Mouse (Mus musculus) stomach, postnatal 0 days (tissue): ENCODE measurements around the gene Ears2. TPM values are rescaled to one million over a fixed set of nuclear protein-coding genes. Genes with fewer than 3 reads are reported as not detected.

Experiments used
- ATAC-seq: fragments of 200-750 bp; cut with Nextera tagmentation; 2 replicates; pipeline ENCODE4 v1.8.0; 2017; ENCODE audit not compliant: low FRiP score, low TSS enrichment
- DNase-seq: peaks from one replicate; pipeline ENCODE4 v3.0.0-alpha.2; 2016; ENCODE audit warnings: low spot score
- H3K27ac ChIP-seq: fragments of 300-500 bp; sonication (generic); replicated peaks from 2 replicates; pipeline ENCODE4 v1.5.1; 2014; ENCODE audit warnings: mild to moderate bottlenecking, control low read depth
- H3K27me3 ChIP-seq: fragments of 300-500 bp; sonication (generic); 2 replicates; pipeline ENCODE4 v1.6.1; 2014; ENCODE audit warnings: low read length; ENCODE audit not compliant: control insufficient read depth, insufficient read depth
- H3K36me3 ChIP-seq: fragments of 300-500 bp; sonication (generic); 2 replicates; pipeline ENCODE4 v1.6.1; 2014; ENCODE audit warnings: low read length, mixed read lengths; ENCODE audit not compliant: control insufficient read depth, insufficient read depth
- H3K4me1 ChIP-seq: fragments of 300-500 bp; sonication (generic); replicated peaks from 2 replicates; pipeline ENCODE4 v1.6.1; 2014; ENCODE audit warnings: antibody characterized with exemption; ENCODE audit not compliant: control insufficient read depth, insufficient read depth
- H3K4me2 ChIP-seq: fragments of 300-500 bp; sonication (generic); replicated peaks from 2 replicates; pipeline ENCODE4 v1.6.1; 2014; ENCODE audit warnings: low read depth, mild to moderate bottlenecking, control low read depth, moderate library complexity
- H3K4me3 ChIP-seq: fragments of 300-500 bp; sonication (generic); 2 replicates; pipeline ENCODE4 v1.5.1; 2014; ENCODE audit warnings: low read depth, low read length, control low read depth
- H3K9ac ChIP-seq: fragments of 300-500 bp; sonication (generic); 2 replicates; pipeline ENCODE4 v1.6.1; 2014; ENCODE audit warnings: mild to moderate bottlenecking, low read length, control low read depth, mixed read lengths
- H3K9me3 ChIP-seq: fragments of 300-500 bp; sonication (generic); 2 replicates; pipeline ENCODE4 v1.6.1; 2016; ENCODE audit warnings: low read length; ENCODE audit not compliant: control insufficient read depth
- CTCF ChIP-seq: IDR thresholded peaks from 2 replicates; pipeline ENCODE4 v1.5.1; 2016; ENCODE audit warnings: antibody characterized with exemption, low read depth, mild to moderate bottlenecking, moderate library complexity
- EP300 ChIP-seq: optimal IDR thresholded peaks from 2 replicates; pipeline ENCODE3; 2016; ENCODE audit warnings: antibody characterized with exemption
- WGBS: fragments of 180-500 bp; shearing (Covaris S2); extraction: QIAGEN DNeasy Blood & Tissue Kit; methylation state at CpG from one replicate; pipeline ENCODE4 v1.1.7; 2014; 5-methylcytosine and 5-hydroxymethylcytosine counted together
- polyA plus RNA-seq: library from polyadenylated mRNA; unstranded; fragments of >200 nt; fragmentation: Nextera tagmentation; extraction: Ambion mirVana; gene quantifications from 2 replicates; pipeline ENCODE4 v1.2.1, GENCODE M21; 2015

Ears2 gene
- polyA plus RNA-seq, 1 experiment from 2014 or later, result 10.7 TPM

DNA sequence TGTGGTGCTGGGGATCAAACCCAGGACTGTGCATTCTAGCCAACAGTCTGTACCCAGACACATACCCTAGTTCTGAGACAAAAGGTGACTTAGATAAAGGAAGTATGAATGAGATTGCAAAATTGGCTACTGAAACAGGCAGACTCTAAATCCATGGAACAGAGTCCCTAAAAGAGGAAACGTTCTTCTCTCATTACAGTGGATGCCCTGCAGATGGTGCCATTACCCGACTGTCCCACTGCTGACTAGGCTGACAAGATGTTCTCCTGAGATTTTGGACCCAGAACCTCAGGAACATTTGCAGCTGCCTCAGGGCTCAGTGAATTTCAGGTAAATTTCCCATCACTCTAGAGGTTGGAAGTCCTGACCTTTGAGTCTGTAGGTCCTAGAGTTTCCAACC lies 32.7 kb downstream of the Ears2 start:
- Histone ChIP-seq H3K27ac (no peak overlapping the region), H3K9me3 (no peaks in the 10 kb centered on the region), H3K4me2 (no peak overlapping the region), H3K4me3 (no peak overlapping the region), H3K36me3 (no peaks in the 10 kb centered on the region; the same call in 1 of the 2 replicates), H3K27me3 (no peaks in the 10 kb centered on the region), H3K4me1 (no peaks in the 10 kb centered on the region), H3K9ac (no peak overlapping the region)
- TF ChIP-seq EP300 (no peak), CTCF (peak; percentile 73)
- 35% methylated on average over 2 of the region's 2 CpGs for WGBS
- DNase-seq (no peak), ATAC-seq (no peak)

DNA sequence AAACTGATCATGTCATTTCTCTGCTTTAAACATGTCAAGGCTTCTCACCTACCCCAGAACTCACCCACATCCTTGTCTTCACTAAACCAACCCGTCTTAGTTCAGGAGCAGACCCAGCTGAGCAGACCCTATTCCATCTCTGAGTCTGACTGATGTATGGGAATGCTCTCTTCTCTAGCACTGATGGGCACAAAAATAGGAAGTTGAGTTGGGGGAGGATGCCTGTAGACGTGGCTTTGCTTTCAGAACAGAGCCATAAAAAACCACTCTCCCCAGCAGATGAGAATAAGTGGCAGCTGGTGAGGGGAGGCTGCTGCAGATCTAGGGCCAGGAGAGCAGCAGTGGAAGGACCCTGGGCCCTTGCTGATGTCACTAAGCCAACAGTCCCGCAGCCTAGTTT lies 33.7 kb downstream of the Ears2 start:
- TF ChIP-seq CTCF (no peak), EP300 (no peak)
- Histone ChIP-seq H3K36me3 (no peaks in the 10 kb centered on the region; the same call in 1 of the 2 replicates), H3K9ac (no peak overlapping the region), H3K9me3 (no peaks in the 10 kb centered on the region), H3K4me1 (no peaks in the 10 kb centered on the region), H3K27me3 (no peaks in the 10 kb centered on the region), H3K27ac (no peak overlapping the region), H3K4me3 (no peak overlapping the region), H3K4me2 (no peak overlapping the region)
- DNase-seq (no peak), ATAC-seq (no peak)
- WGBS, result 61% methylated on average over 3 of the region's 3 CpGs

DNA sequence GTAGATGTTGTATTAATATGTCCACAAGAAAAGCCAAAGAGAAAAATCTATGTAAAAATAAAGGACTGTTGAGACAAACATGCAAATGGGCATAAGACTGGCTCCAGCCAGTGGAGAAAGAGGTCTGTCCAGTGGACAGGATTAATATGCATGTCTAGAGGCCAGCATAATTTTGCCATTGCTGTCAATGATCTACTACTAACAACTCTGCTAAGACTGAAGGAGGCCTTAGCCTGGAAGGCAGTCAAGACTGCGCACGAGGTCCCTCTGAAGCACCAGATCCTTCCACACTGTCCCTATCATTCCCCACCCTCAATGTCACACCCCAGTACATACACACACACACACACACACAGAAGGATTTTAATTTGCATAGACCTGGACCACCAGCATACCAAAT lies 44.9 kb downstream of the Ears2 start:
- TF ChIP-seq CTCF (no peak), EP300 (no peak)
- no peak for ATAC-seq
- Histone ChIP-seq H3K27me3 (no peaks in the 10 kb centered on the region), H3K4me3 (no peak overlapping the region), H3K36me3 (no peaks in the 10 kb centered on the region), H3K27ac (no peak overlapping the region), H3K9me3 (no peaks in the 10 kb centered on the region), H3K9ac (no peak overlapping the region), H3K4me2 (no peak overlapping the region), H3K4me1 (no peaks in the 10 kb centered on the region)
- DNase-seq, result no peak
- 98% methylated on average over 2 of the region's 2 CpGs for WGBS

DNA sequence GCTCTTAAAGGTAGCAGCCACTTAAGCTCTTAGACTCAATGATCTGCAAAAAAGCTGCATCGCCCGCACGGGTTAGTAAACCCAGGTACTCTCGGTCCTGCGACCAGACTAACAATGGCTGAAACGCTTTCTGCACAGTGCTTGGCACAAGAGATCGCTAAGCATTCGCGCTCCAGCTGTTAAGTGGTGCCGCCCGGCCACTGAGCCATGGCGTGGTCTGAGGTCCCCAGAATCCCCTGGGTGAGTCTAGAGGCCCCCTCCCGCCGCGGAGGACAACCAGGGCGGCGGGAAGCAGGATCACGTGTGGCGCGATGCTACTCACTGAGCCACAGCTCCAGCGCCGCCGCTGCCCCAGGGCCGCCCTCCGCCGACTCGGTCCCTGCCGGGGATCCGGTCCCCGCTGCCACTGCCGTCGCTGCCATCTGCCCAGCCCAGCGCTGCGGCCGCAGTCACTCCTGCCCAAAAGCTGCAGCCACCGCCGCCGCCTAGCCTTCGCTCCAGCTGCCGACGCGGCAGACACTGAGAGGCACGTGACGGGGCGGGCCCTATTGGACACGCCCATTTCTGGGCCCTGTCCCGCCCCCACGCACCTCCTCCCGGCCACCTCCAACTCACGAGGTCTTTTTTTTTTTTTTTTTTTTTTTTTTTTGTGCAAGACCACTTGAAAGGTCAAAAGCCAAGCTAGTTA lies 46.3 kb downstream of the Ears2 start, which contains the start of gene Gga2:
TSS of gene Gga2 (minus strand) at position 556 of the 688 bp plus-strand sequence.
- DNase-seq (peak; percentile 90), ATAC-seq (peak; percentile 85)
- TF ChIP-seq CTCF (peak; percentile 8; the same call in 1 of the 2 replicates), EP300 (no peak)
- H3K4me2 ChIP-seq, result peak within 1 kb of the TSS; percentile 92
- WGBS, result under 1% methylated on average over 50 of the region's 50 CpGs
- peak within 1 kb of the TSS; percentile 78 for H3K9ac ChIP-seq
- H3K9me3 ChIP-seq, result no peaks in the 10 kb centered on the region
- no peaks in the 10 kb centered on the region for H3K36me3 ChIP-seq
- H3K27me3 ChIP-seq, result no peaks in the 10 kb centered on the region
- peak within 1 kb of the TSS; percentile 78 for H3K27ac ChIP-seq
- H3K4me3 ChIP-seq, result peak within 1 kb of the TSS; percentile 76
- no peaks in the 10 kb centered on the region; the same call in 1 of the 2 replicates for H3K4me1 ChIP-seq

DNA sequence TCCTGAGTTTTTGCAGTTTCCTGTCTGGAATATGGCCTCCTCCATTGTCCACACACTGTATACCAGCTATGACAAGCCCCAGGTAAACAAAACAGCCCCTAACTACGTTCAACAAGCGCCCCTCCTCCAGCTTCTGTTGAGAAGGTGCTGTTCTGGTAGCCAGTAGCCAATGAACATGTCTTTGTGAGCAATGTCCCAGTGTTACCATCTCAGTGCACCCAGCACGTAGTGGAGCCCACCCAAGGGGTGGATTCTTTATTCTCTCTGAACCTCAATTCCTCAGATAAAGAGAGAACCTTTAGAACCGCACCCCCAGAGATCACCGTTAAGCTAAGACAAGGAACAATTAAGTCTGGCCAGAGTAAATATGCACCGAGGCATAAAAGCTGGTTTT lies 46.8 kb downstream of the Ears2 start:
- ATAC-seq, result peak; percentile 7
- under 1% methylated on average over 6 of the region's 6 CpGs for WGBS

DNA sequence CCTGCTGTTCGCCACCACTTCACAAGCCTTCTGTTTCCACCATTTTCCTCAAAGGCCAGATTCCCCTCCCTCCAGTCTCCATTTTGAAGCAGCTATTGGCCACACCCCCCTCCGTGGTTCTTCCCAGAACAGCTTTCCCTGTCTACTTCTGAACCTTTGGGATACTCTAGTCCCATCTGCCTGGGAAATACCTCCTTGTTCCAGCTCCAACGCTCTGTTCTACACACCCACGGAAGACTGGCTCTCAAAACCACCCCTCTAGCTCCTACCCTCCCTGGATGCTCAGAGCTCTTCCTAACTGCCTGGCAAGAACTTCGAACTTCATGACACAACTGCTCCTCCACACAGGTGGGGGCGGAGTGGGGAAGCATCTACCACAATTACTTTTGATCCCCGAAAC lies 48.1 kb downstream of the Ears2 start:
- no peak overlapping the region for H3K4me3 ChIP-seq
- H3K36me3 ChIP-seq, result no peaks in the 10 kb centered on the region
- 88% methylated on average over 7 of the region's 7 CpGs for WGBS
- H3K4me2 ChIP-seq, result no peak overlapping the region
- no peaks in the 10 kb centered on the region for H3K27me3 ChIP-seq
- no peaks in the 10 kb centered on the region; the same call in 1 of the 2 replicates for H3K4me1 ChIP-seq
- H3K9ac ChIP-seq, result no peak overlapping the region
- H3K27ac ChIP-seq, result no peak overlapping the region
- TF ChIP-seq CTCF (no peak), EP300 (no peak)
- DNase-seq (no peak), ATAC-seq (no peak)
- H3K9me3 ChIP-seq, result no peaks in the 10 kb centered on the region

More for the DNA sequence above, 46.8 kb downstream of the Ears2 start:
- no peaks in the 10 kb centered on the region for H3K36me3 ChIP-seq
- H3K4me1 ChIP-seq, result no peaks in the 10 kb centered on the region; the same call in 1 of the 2 replicates
- H3K4me3 ChIP-seq, result peak overlapping the region; percentile 76
- H3K27me3 ChIP-seq, result no peaks in the 10 kb centered on the region
- peak overlapping the region; percentile 78 for H3K27ac ChIP-seq
- DNase-seq, result no peak
- peak overlapping the region; percentile 92 for H3K4me2 ChIP-seq
- H3K9me3 ChIP-seq, result no peaks in the 10 kb centered on the region
- peak overlapping the region; percentile 78 for H3K9ac ChIP-seq
- TF ChIP-seq CTCF, result no peak
- no peak for TF ChIP-seq EP300
